Mouse (Mus musculus) heart, embryonic 13.5 days (tissue): ENCODE data around the gene Rnaset2a. TPM values are rescaled to one million over a fixed set of nuclear protein-coding genes. Genes with fewer than 3 reads are reported as not detected.
"Not testable (repeated sequence)": the region's sequence is repeated elsewhere in the genome, so short reads cannot be mapped to it uniquely, and the experiment has no call there.

Experiments
- ATAC-seq: fragments of 200-750 bp; cut with Nextera tagmentation; 2 replicates; pipeline ENCODE4 v1.8.0; 2017; ENCODE audit warnings: moderate TSS enrichment; ENCODE audit not compliant: insufficient number of reproducible peaks, low FRiP score, low TSS enrichment; ENCODE audit errors: extremely low read depth
- H3K27ac ChIP-seq: fragments of 300-500 bp; sonication (generic); replicated peaks from 2 replicates; pipeline ENCODE4 v1.5.1; 2015; ENCODE audit warnings: moderate library complexity, mild to moderate bottlenecking, inconsistent platforms
- H3K27me3 ChIP-seq: fragments of 300-500 bp; sonication (generic); replicated peaks from 2 replicates; pipeline ENCODE4 v1.6.1; 2015; ENCODE audit warnings: mild to moderate bottlenecking, inconsistent platforms
- H3K36me3 ChIP-seq: fragments of 300-500 bp; sonication (generic); 2 replicates; pipeline ENCODE4 v1.6.1; 2015; ENCODE audit warnings: mild to moderate bottlenecking, inconsistent platforms
- H3K4me1 ChIP-seq: fragments of 300-500 bp; sonication (generic); 2 replicates; pipeline ENCODE4 v1.6.1; 2015; ENCODE audit warnings: inconsistent platforms
- H3K4me2 ChIP-seq: fragments of 300-500 bp; sonication (generic); 2 replicates; pipeline ENCODE4 v1.6.1; 2015; ENCODE audit warnings: inconsistent platforms, mild to moderate bottlenecking, moderate library complexity
- H3K4me3 ChIP-seq: fragments of 300-500 bp; sonication (generic); 2 replicates; pipeline ENCODE4 v1.5.1; 2015; ENCODE audit warnings: moderate library complexity, mild to moderate bottlenecking, inconsistent platforms
- H3K9ac ChIP-seq: fragments of 300-500 bp; sonication (generic); 2 replicates; pipeline ENCODE4 v1.6.1; 2015; ENCODE audit warnings: inconsistent platforms, mild to moderate bottlenecking, moderate library complexity
- H3K9me3 ChIP-seq: fragments of 300-500 bp; sonication (generic); 2 replicates; pipeline ENCODE4 v1.6.1; 2016; ENCODE audit warnings: inconsistent platforms
- WGBS: fragments of 180-500 bp; shearing (Covaris S2); methylation state at CpG from one replicate; pipeline ENCODE4 v1.1.7; 2015; ENCODE audit warnings: mixed read lengths; 5-methylcytosine and 5-hydroxymethylcytosine counted together
- polyA plus RNA-seq: library from polyadenylated mRNA; unstranded; fragments of >200 nt; fragmentation: Nextera tagmentation; extraction: Ambion mirVana; gene quantifications from 2 replicates; pipeline ENCODE4 v1.2.1, GENCODE M21; 2015

Rnaset2a gene
- polyA plus RNA-seq, 1 experiment from 2014 or later, result 37.6 TPM

GRCm38 (mm10) chr17:8130849-8131248 is 17.0 kb downstream of the Rnaset2a start:
- not testable (repeated sequence) for H3K9me3 ChIP-seq, ATAC-seq, H3K4me1 ChIP-seq, H3K4me3 ChIP-seq, H3K36me3 ChIP-seq, H3K4me2 ChIP-seq, H3K27ac ChIP-seq, H3K9ac ChIP-seq, H3K27me3 ChIP-seq
- no CpG with 5 or more reads among the region's 6 CpGs for WGBS

DNA sequence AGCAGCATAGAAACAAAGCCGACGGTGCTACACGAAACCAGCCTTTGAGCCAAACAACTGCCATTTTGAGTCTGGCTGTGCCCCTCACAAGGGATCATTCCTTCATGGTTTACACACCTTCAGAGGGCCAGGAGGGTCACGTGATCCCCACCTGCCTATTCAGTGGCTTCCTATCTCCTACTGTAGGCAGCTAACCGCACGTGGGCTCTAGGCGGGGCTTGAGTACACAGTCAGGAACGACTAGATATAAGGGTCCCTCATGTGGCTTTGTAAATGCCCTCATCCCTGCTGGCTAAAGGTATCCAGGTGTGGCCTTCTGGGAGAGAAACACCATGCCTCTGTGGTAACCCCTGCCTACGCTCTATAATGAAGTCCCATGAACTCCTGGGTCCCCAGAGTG is 18.3 kb downstream of the Rnaset2a start:
- H3K27ac ChIP-seq, ATAC-seq, H3K9me3 ChIP-seq, H3K36me3 ChIP-seq, H3K4me2 ChIP-seq, H3K9ac ChIP-seq, H3K27me3 ChIP-seq, H3K4me1 ChIP-seq, H3K4me3 ChIP-seq: not testable (repeated sequence)
- WGBS, result 82% methylated on average over 9 of the region's 9 CpGs

DNA sequence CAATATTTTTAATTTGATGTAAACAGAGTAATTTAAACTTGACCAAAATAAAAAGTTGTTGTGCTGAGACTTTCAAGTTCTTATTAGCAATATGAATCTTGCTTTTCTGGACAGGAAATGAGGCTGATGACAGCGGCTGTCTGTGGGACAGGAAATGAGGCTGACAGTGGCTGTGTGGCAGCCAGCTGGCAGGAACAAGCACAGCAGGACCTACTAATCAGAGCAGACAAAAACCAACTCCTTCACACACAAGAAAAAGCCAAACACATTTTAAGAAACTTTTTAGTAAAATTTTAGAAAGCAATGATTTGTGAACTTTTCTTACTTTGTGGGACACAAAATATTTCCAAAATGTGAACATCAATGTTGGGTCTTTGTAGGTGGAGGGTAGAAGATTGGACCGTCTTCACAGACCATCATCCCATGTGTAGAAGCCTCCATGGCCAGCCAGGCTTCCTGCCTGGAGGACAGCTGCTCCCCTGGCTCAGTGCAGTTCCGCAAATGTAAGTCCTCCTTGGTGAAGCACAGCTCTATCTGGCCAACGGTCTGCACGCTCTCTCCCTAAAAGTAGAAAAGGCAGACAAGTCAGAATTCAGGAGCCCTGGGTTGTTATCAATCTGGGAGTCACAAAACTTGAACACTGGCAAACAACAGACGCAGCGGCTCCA is 19.4 kb downstream of the Rnaset2a start:
- H3K4me1 ChIP-seq, ATAC-seq: not testable (repeated sequence)
- WGBS, result 78% methylated on average over 2 of the region's 7 CpGs

GRCm38 (mm10) chr17:8124586-8124985 is 23.3 kb downstream of the Rnaset2a start:
- H3K9ac ChIP-seq, H3K4me3 ChIP-seq, H3K4me2 ChIP-seq, ATAC-seq, H3K9me3 ChIP-seq, H3K27me3 ChIP-seq, H3K27ac ChIP-seq, H3K4me1 ChIP-seq, H3K36me3 ChIP-seq: not testable (repeated sequence)
- 70% methylated on average over 4 of the region's 6 CpGs for WGBS

More for the DNA sequence above, 19.4 kb downstream of the Rnaset2a start:
- H3K4me3 ChIP-seq, H3K36me3 ChIP-seq, H3K9me3 ChIP-seq, H3K4me2 ChIP-seq, H3K27ac ChIP-seq, H3K27me3 ChIP-seq, H3K9ac ChIP-seq: not testable (repeated sequence)

- not testable (repeated sequence) for ATAC-seq, H3K9ac ChIP-seq, H3K27me3 ChIP-seq, H3K4me1 ChIP-seq, H3K9me3 ChIP-seq, H3K4me3 ChIP-seq, H3K36me3 ChIP-seq, H3K4me2 ChIP-seq
- H3K27ac ChIP-seq, result peak overlapping the region; percentile 36; the same call in 1 of the 2 replicates
- WGBS, result no CpG with 5 or more reads among the region's 3 CpGs
Observed at GRCm38 (mm10) chr17:8122974-8123373, 24.9 kb downstream of the Rnaset2a start.

- no CpG with 5 or more reads among the region's 6 CpGs for WGBS
- H3K9me3 ChIP-seq, H3K4me3 ChIP-seq, H3K36me3 ChIP-seq, H3K4me2 ChIP-seq, ATAC-seq, H3K4me1 ChIP-seq, H3K27me3 ChIP-seq, H3K9ac ChIP-seq, H3K27ac ChIP-seq: not testable (repeated sequence)
Observed at GRCm38 (mm10) chr17:8116928-8117327, 31.0 kb downstream of the Rnaset2a start.

DNA sequence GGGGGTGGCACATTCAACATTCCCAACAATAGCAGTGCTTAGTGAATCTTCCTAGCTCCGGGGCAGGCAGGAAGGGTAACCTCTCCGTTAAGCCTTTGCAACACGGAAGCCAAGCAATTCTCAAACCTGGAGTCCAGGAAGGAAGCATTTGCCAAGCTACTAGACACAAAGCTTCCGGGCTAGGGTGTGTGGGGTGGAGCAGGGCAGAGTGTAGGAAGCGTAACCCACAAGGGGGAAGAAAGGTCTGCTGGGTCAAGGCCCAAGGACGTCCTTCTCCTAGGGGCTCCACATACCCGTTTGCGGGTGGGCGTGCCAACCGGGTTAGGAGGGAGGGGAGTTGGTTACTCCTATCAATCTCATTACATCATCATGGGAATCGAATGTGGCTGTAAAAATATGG is 31.5 kb downstream of the Rnaset2a start:
- not testable (repeated sequence) for H3K27ac ChIP-seq, H3K4me2 ChIP-seq, H3K4me3 ChIP-seq, ATAC-seq, H3K27me3 ChIP-seq, H3K36me3 ChIP-seq, H3K9me3 ChIP-seq, H3K9ac ChIP-seq, H3K4me1 ChIP-seq
- WGBS, result 61% methylated on average over 8 of the region's 11 CpGs

DNA sequence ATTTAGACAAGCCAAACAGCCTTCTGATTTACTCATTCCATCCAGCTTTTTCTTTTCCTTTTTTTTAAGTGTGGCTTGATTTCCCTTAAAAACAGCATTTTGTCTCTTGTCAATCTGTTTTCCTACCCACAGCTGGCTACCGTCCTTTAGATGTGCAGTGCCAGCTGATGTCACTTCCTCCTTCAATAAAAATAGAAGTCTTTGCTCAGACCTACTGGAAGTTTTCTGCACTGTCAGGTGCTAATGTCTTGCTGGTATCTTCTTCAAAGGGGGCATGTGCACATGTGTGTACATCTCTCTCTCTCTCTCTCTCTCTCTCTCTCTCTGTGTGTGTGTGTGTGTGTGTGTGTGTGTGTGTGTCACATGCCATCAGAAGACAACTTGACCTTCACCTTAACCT is 35.7 kb downstream of the Rnaset2a start:
- ATAC-seq, H3K4me3 ChIP-seq, H3K9me3 ChIP-seq, H3K27me3 ChIP-seq, H3K36me3 ChIP-seq, H3K27ac ChIP-seq, H3K9ac ChIP-seq, H3K4me2 ChIP-seq, H3K4me1 ChIP-seq: not testable (repeated sequence)
- no CpG with 5 or more reads among the region's 1 CpGs for WGBS

DNA sequence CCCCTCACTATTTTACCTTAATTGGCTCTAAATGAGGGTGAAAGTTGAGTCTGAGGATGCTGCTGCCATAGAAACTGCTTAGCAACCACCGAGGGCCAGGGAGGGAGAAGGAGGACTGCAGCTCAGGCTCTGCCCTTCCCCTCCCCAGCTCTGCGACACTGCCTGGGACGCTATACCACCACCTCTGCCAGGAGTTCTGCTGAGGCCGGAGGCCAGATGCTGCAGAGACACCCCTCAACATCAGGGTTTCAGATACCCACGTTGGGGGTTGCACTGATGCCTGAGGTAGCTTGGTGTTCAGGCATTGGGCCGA is 46.6 kb downstream of the Rnaset2a start:
- WGBS, result 47% methylated on average over 2 of the region's 6 CpGs
- not testable (repeated sequence) for H3K36me3 ChIP-seq

DNA sequence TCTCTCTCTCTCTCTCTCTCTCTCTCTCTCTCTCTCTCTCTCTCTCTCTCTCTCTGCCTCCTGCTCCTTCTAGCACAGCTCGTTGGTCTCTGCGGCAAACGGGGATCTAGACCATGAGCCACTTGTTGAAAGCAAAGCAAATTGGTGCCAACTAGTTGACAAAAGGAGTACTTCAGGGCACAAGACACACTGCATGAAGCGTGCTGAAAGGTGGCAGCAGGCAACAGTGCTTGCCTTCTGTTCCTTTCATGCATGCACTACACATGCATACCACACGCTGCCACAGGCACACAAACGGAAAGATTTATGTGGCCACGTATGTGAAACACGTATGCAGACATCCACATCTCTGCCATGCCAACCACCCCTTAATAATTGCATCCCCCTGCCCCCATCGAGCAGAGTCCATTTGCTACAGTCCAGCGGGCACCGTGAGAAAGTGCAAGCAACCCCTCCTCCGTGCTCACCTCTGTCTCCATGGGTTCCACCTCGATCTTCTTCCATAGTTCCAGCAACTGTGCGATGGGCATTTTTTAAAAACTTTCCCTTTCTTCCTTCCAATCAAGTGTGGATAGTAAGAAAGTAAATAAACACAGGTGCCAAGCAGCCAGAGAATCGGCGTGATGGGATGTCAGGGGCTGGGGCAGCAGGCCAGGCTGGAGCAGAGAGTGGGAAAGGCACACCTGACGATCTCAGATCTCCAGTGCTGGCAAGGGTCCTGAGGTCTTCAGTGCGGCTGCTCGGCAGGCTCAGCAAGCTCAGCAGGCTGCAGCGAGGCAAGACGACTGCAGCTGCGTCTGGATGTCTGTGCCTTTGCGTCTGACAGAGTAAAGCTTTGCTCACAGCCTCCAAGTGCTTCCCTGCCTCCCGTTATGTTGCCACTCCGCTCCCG is 47.2 kb downstream of the Rnaset2a start:
- not testable (repeated sequence) for H3K9me3 ChIP-seq, H3K36me3 ChIP-seq, H3K27me3 ChIP-seq, H3K4me1 ChIP-seq, ATAC-seq, H3K4me3 ChIP-seq, H3K4me2 ChIP-seq, H3K27ac ChIP-seq, H3K9ac ChIP-seq
- 45% methylated on average over 9 of the region's 26 CpGs for WGBS

More for the DNA sequence above, 46.6 kb downstream of the Rnaset2a start:
- H3K9ac ChIP-seq, H3K9me3 ChIP-seq, H3K4me2 ChIP-seq, ATAC-seq, H3K4me3 ChIP-seq, H3K27me3 ChIP-seq, H3K27ac ChIP-seq, H3K4me1 ChIP-seq: not testable (repeated sequence)

- H3K27ac ChIP-seq, H3K4me2 ChIP-seq, H3K27me3 ChIP-seq, H3K9me3 ChIP-seq, H3K36me3 ChIP-seq, H3K4me3 ChIP-seq, H3K9ac ChIP-seq, ATAC-seq, H3K4me1 ChIP-seq: not testable (repeated sequence)
- 58% methylated on average over 5 of the region's 5 CpGs for WGBS
Observed at GRCm38 (mm10) chr17:8096199-8096598, 51.7 kb downstream of the Rnaset2a start.

GRCm38 (mm10) chr17:8095653-8096052 is 52.2 kb downstream of the Rnaset2a start:
- H3K4me2 ChIP-seq, H3K9me3 ChIP-seq, ATAC-seq, H3K27me3 ChIP-seq, H3K9ac ChIP-seq, H3K4me1 ChIP-seq, H3K4me3 ChIP-seq, H3K36me3 ChIP-seq, H3K27ac ChIP-seq: not testable (repeated sequence)
- 65% methylated on average over 3 of the region's 5 CpGs for WGBS
